ENCODE assay signal across 23 mouse cellular contexts in genomic region chr15:25202097-25202496, GRCm38 (mm10).
"Had no signal": no experiment of that assay in that cellular context is flagged by ENCODE, and none has a peak within 500 bp of the region (broad histone marks: within the 10 kb centered on the region; RNA-seq: fewer than 3 reads in every experiment).

No protein-coding gene starts in this region.

- H3K27me3 ChIP-seq: limb, embryonic 13.5 days; liver, embryonic 12.5 days; liver, embryonic 15.5 days; lung, embryonic 15.5 days; midbrain, embryonic 13.5 days; neural tube, embryonic 12.5 days; neural tube, embryonic 15.5 days had no signal

- H3K4me1 ChIP-seq: limb, embryonic 10.5 days; limb, embryonic 13.5 days; liver, embryonic 12.5 days; liver, embryonic 15.5 days; lung, embryonic 15.5 days; midbrain, embryonic 10.5 days; midbrain, embryonic 13.5 days; neural tube, embryonic 12.5 days; neural tube, embryonic 15.5 days had no signal

- H3K36me3 ChIP-seq: limb, embryonic 10.5 days; limb, embryonic 13.5 days; liver, embryonic 12.5 days; liver, embryonic 15.5 days; lung, embryonic 15.5 days; midbrain, embryonic 10.5 days; midbrain, embryonic 13.5 days; neural tube, embryonic 12.5 days; neural tube, embryonic 15.5 days had no signal

- DNase-seq: kidney, adult 2 months; kidney, postnatal 25 days; layer of hippocampus, adult 9-11 months; liver; lung, adult 18-20 months; lung, postnatal 10 days; lung, postnatal 36 days; right cerebral cortex, adult 18-20 months; right cerebral cortex, postnatal 14 days; right cerebral cortex, postnatal 4 days; thymus, postnatal 25 days had no signal

- H3K9me3 ChIP-seq: limb, embryonic 10.5 days; limb, embryonic 13.5 days; liver, embryonic 12.5 days; liver, embryonic 15.5 days; lung, embryonic 15.5 days; midbrain, embryonic 10.5 days; midbrain, embryonic 13.5 days; neural tube, embryonic 12.5 days; neural tube, embryonic 15.5 days had no signal

- H3K9ac ChIP-seq: limb, embryonic 13.5 days; liver, embryonic 12.5 days; liver, embryonic 15.5 days; lung, embryonic 15.5 days; midbrain, embryonic 13.5 days; neural tube, embryonic 12.5 days; neural tube, embryonic 15.5 days had no signal

- H3K4me3 ChIP-seq: layer of hippocampus, adult 2 months; limb, embryonic 10.5 days; limb, embryonic 13.5 days; liver, embryonic 12.5 days; liver, embryonic 15.5 days; lung, embryonic 15.5 days; midbrain, embryonic 10.5 days; midbrain, embryonic 13.5 days; neural tube, embryonic 12.5 days; neural tube, embryonic 15.5 days had no signal

- H3K27ac ChIP-seq: kidney, postnatal 0 days; layer of hippocampus, adult 2 months; limb, embryonic 10.5 days; limb, embryonic 13.5 days; liver, embryonic 12.5 days; liver, embryonic 15.5 days; lung, embryonic 15.5 days; midbrain, embryonic 10.5 days; midbrain, embryonic 13.5 days; neural tube, embryonic 12.5 days; neural tube, embryonic 15.5 days; stomach, postnatal 0 days had no signal

- H3K4me2 ChIP-seq: limb, embryonic 13.5 days; liver, embryonic 12.5 days; liver, embryonic 15.5 days; lung, embryonic 15.5 days; midbrain, embryonic 13.5 days; neural tube, embryonic 12.5 days; neural tube, embryonic 15.5 days had no signal
